In the genomic region with DNA sequence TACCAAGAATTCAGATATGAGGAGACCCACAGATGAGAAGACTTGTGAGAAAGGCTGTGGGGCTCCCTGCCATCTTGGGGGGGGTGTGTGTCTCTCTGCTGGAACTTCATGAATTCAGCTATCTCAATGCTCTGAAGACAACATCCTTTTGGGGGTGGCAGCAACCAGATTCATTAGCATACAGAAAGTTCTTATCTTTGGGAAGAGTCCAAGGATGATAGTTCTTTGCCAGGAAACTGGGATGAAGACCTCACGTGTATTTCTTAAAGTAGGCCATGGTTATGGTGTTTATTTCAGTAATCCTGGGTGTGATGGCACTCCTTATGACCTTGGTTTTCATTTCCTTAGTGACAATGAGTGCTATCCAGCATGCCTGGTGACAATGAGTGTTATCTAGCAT, we compare ENCODE assay signal across 20 mouse cellular contexts. TPM values are rescaled to one million over a fixed set of nuclear protein-coding genes. Genes with fewer than 3 reads are reported as not detected.
A peak's percentile ranks its signal among the peaks of the same experiment; 100 is the strongest.
DNase-seq lines count a peak whose midpoint lies in the region; ATAC-seq lines count a peak whose summit lies in the region.
"Had no signal": no experiment of that assay in that cellular context is flagged by ENCODE, and none has a peak within 500 bp of the region (broad histone marks: within the 10 kb centered on the region; RNA-seq: fewer than 3 reads in every experiment).

No protein-coding gene starts in this region.

- H3K4me2 ChIP-seq in heart, embryonic 16.5 days (ENCODE audit: low read depth, low read length): no peak overlapping the region
- H3K4me2 ChIP-seq: embryonic facial prominence, embryonic 15.5 days; hindbrain, embryonic 12.5 days; midbrain, embryonic 13.5 days had no signal

- peak overlapping the region; percentile 6; the same call in 1 of the 2 replicates for H3K27ac ChIP-seq in heart, embryonic 16.5 days (ENCODE audit: low read length)
- no peak overlapping the region for H3K27ac ChIP-seq in embryonic facial prominence, embryonic 10.5 days (replicated peaks)
- H3K27ac ChIP-seq: embryonic facial prominence, embryonic 15.5 days; hindbrain, embryonic 12.5 days; layer of hippocampus, adult 2 months; limb, embryonic 10.5 days; midbrain, embryonic 13.5 days had no signal

- peak; percentile 80 for DNase-seq in heart, adult 11 months
- no peak for DNase-seq in heart, postnatal 36 days
- DNase-seq in heart, postnatal 25 days (ENCODE audit: low spot score): no peak
- DNase-seq in lung, postnatal 10 days: peak; percentile 31
- DNase-seq in lung, postnatal 25 days (ENCODE audit: low spot score): no peak
- DNase-seq in embryonic facial prominence, embryonic 10.5 days (ENCODE audit: low spot score): peak; percentile 5
- DNase-seq: cerebellum, adult 8-10 months; cerebellum, postnatal 36 days; kidney, postnatal 25 days; thymus, postnatal 14 days had no signal

- peaks cover 36% of the 10 kb centered on the region for H3K4me1 ChIP-seq in heart, embryonic 16.5 days (ENCODE audit: control insufficient read depth, insufficient read depth, low read length)
- peaks cover 50% of the 10 kb centered on the region for H3K4me1 ChIP-seq in embryonic facial prominence, embryonic 10.5 days

- H3K9ac ChIP-seq in heart, embryonic 16.5 days (ENCODE audit: low read length): no peak overlapping the region
- H3K9ac ChIP-seq: embryonic facial prominence, embryonic 15.5 days; hindbrain, embryonic 12.5 days; midbrain, embryonic 13.5 days had no signal

- no peaks in the 10 kb centered on the region for H3K9me3 ChIP-seq in heart, embryonic 16.5 days (replicated peaks; ENCODE audit: control insufficient read depth, low read length)
- no peaks in the 10 kb centered on the region for H3K9me3 ChIP-seq in embryonic facial prominence, embryonic 10.5 days
- H3K9me3 ChIP-seq: embryonic facial prominence, embryonic 15.5 days; hindbrain, embryonic 12.5 days; limb, embryonic 10.5 days; midbrain, embryonic 13.5 days had no signal

- WGBS in heart, embryonic 16.5 days: 27% methylated on average over 1 of the region's 1 CpGs
- WGBS in embryonic facial prominence, embryonic 10.5 days: 91% methylated on average over 1 of the region's 1 CpGs

- no peak overlapping the region for H3K4me3 ChIP-seq in heart, embryonic 16.5 days (ENCODE audit: low read length)
- H3K4me3 ChIP-seq in embryonic facial prominence, embryonic 10.5 days: no peak overlapping the region
- H3K4me3 ChIP-seq: embryonic facial prominence, embryonic 15.5 days; hindbrain, embryonic 12.5 days; layer of hippocampus, adult 2 months; limb, embryonic 10.5 days; megakaryocyte, embryonic 14.5 days; midbrain, embryonic 13.5 days had no signal

- H3K36me3 ChIP-seq in heart, embryonic 16.5 days (ENCODE audit: control insufficient read depth, insufficient read depth): no peaks in the 10 kb centered on the region
- H3K36me3 ChIP-seq in embryonic facial prominence, embryonic 10.5 days (replicated peaks): no peaks in the 10 kb centered on the region
- H3K36me3 ChIP-seq: embryonic facial prominence, embryonic 15.5 days; hindbrain, embryonic 12.5 days; limb, embryonic 10.5 days; midbrain, embryonic 13.5 days had no signal

- intact Hi-C loops in heart, postnatal 36 days (cut with DNase I): no loop called here
- intact Hi-C loops in heart, postnatal 25 days (cut with DNase I): no loop called here

- ATAC-seq in heart, embryonic 16.5 days (replicated peaks; ENCODE audit: extremely low read depth, insufficient read depth, low FRiP score): no peak
- ATAC-seq: forebrain, embryonic 14.5 days; intestine, postnatal 0 days; midbrain, embryonic 13.5 days; Patski had no signal

- no peaks in the 10 kb centered on the region for H3K27me3 ChIP-seq in heart, embryonic 16.5 days (ENCODE audit: control insufficient read depth, insufficient read depth, low read length)
- no peaks in the 10 kb centered on the region for H3K27me3 ChIP-seq in embryonic facial prominence, embryonic 10.5 days (replicated peaks; ENCODE audit: low read depth, poor library complexity, severe bottlenecking)
- H3K27me3 ChIP-seq: embryonic facial prominence, embryonic 15.5 days; hindbrain, embryonic 12.5 days; megakaryocyte, embryonic 14.5 days; midbrain, embryonic 13.5 days; Patski had no signal

RNA-seq across cellular contexts. Expression of a gene that starts 11.1 kb away (rescaled TPM):
- 10 to 100 TPM; 76.2 to 88.0 TPM for total RNA-seq in heart, postnatal 36 days (2021)
- 6.7 and 7.3 TPM in 2 replicates for polyA plus RNA-seq in heart, embryonic 16.5 days (2015; fragmentation: Nextera tagmentation; extraction: Ambion mirVana)
- total RNA-seq in heart, postnatal 25 days (2021): 10 to 100 TPM; 78.9 to 81.0 TPM
- 4.2 and 4.6 TPM in 2 replicates for polyA plus RNA-seq in embryonic facial prominence, embryonic 10.5 days (2016; fragmentation: Nextera tagmentation; extraction: Ambion mirVana)

Comparison
In these comparisons a context has a peak if more than half of its experiments do, and no peak if none do; other contexts are left out.
1. DNase-seq: peak in heart, adult 11 months (single experiment), lung, postnatal 10 days (single experiment) and embryonic facial prominence, embryonic 10.5 days (single experiment); none in heart, postnatal 36 days (0 of 2), heart, postnatal 25 days (single experiment) and lung, postnatal 25 days (single experiment).